In genomic region chr13:89766551-89766950, GRCm38 (mm10) we compare ENCODE assay signal across 24 mouse cellular contexts. TPM values are rescaled to one million over a fixed set of nuclear protein-coding genes. Genes with fewer than 3 reads are reported as not detected.
DNase-seq lines count a peak whose midpoint lies in the region; ATAC-seq and TF ChIP-seq lines count a peak whose summit lies in the region.
"Had no signal": no experiment of that assay in that cellular context is flagged by ENCODE, and none has a peak within 500 bp of the region (broad histone marks: within the 10 kb centered on the region; RNA-seq: fewer than 3 reads in every experiment).

No protein-coding gene starts in this region.

- ATAC-seq in granulocyte monocyte progenitor cell, adult 5-6 weeks (replicated peaks; ENCODE audit: poor library complexity, severe bottlenecking), result peak; percentile 33; the same call in 1 of the 2 replicates
- ATAC-seq in megakaryocyte progenitor cell, adult 5-6 weeks (replicated peaks; ENCODE audit: poor library complexity), result peak; percentile 41; the same call in 1 of the 2 replicates
- no peak for ATAC-seq in megakaryocyte, adult 5-6 weeks (ENCODE audit: poor library complexity, severe bottlenecking)
- ATAC-seq: forebrain, embryonic 14.5 days; forebrain, embryonic 16.5 days had no signal

- DNase-seq in 416B (ENCODE audit: low read depth) (peak; percentile 31), CH12.LX (ENCODE audit: extremely low read depth) (no peak)
- DNase-seq in left cerebral cortex, adult 8-10 months (ENCODE audit: low spot score in 2 of 2), result no peak
- no peak for DNase-seq in kidney, adult 8-10 months
- DNase-seq: adrenal gland, adult 8-10 months; adrenal gland, postnatal 14 days; adrenal gland, postnatal 36 days; cerebellum, adult 11-12 months; cerebellum, adult 2 months; cerebellum, adult 9-10 months; cerebellum, postnatal 10 days; cerebellum, postnatal 25 days; embryo, embryonic 11 days had no signal

- no peak overlapping the region for H3K9ac ChIP-seq in CH12.LX (ENCODE audit: insufficient read depth, low read depth)
- H3K9ac ChIP-seq: embryonic facial prominence, embryonic 13.5 days; embryonic facial prominence, embryonic 15.5 days; forebrain, embryonic 12.5 days had no signal

- H3K36me3 ChIP-seq in CH12.LX (replicated peaks in 1 of 2; ENCODE audit: control insufficient read depth in 1 of 2, insufficient read depth in 1 of 2, low read length in 1 of 2), result no peaks in the 10 kb centered on the region
- H3K36me3 ChIP-seq: embryonic facial prominence, embryonic 13.5 days; embryonic facial prominence, embryonic 15.5 days; forebrain, embryonic 10.5 days; forebrain, embryonic 12.5 days had no signal

- H3K4me2 ChIP-seq in CH12.LX (ENCODE audit: insufficient read depth, low read depth, poor library complexity, severe bottlenecking), result no peak overlapping the region
- H3K4me2 ChIP-seq: embryonic facial prominence, embryonic 13.5 days; embryonic facial prominence, embryonic 15.5 days; forebrain, embryonic 12.5 days had no signal

- TF ChIP-seq CTCF in CH12.LX (conservative IDR thresholded peaks at IDR 0.05 in 1 of 2, IDR thresholded peaks at IDR 0.05 in 1 of 2; ENCODE audit: low read depth in 2 of 2, low read length in 2 of 2), result no peak

- 0 out of 2 replicates have a peak, but pooled peaks have one; percentile 19 for TF ChIP-seq EP300 in CH12.LX (IDR thresholded peaks at IDR 0.05; ENCODE audit: low read length)

- no peak overlapping the region for H3K4me3 ChIP-seq in CH12.LX (replicated peaks in 1 of 3; ENCODE audit: low read depth in 2 of 3, low read length in 2 of 3, poor library complexity in 1 of 3)
- H3K4me3 ChIP-seq: embryonic facial prominence, embryonic 13.5 days; embryonic facial prominence, embryonic 15.5 days; erythroblast, embryonic 14.5 days; forebrain, embryonic 10.5 days; forebrain, embryonic 12.5 days had no signal

- no peaks in the 10 kb centered on the region for H3K79me2 ChIP-seq in CH12.LX (replicated peaks; ENCODE audit: control insufficient read depth, extremely low read depth, insufficient read depth, poor library complexity, severe bottlenecking)

- no peak for TF ChIP-seq RAD21 in CH12.LX (IDR thresholded peaks at IDR 0.05; ENCODE audit: low read depth, low read length)

- in situ Hi-C loops in CH12.LX (cut with MboI; ENCODE audit: low pct_ligation_motif_present, low pct_unique_long_range_greater_than_20kb, low sequenced_read_pairs), result no loop called here

- H3K9me3 ChIP-seq in CH12.LX (replicated peaks; ENCODE audit: low read length), result no peaks in the 10 kb centered on the region
- H3K9me3 ChIP-seq: embryonic facial prominence, embryonic 13.5 days; embryonic facial prominence, embryonic 15.5 days; forebrain, embryonic 12.5 days had no signal

- dilution Hi-C loops in CH12.LX (cut with MboI; ENCODE audit: extremely low pct_ligation_motif_present, extremely low pct_unique_long_range_greater_than_20kb, low sequenced_read_pairs), result no loop called here

- TF ChIP-seq POLR2A in CH12.LX (IDR thresholded peaks at IDR 0.05; ENCODE audit: low read depth, low read length), result no peak

- peaks cover 3 to 4% of the 10 kb centered on the region in 2 experiments; a peak in 2 of 4 replicates for H3K4me1 ChIP-seq in CH12.LX (ENCODE audit: control insufficient read depth in 1 of 2, insufficient read depth in 2 of 2)
- H3K4me1 ChIP-seq: embryonic facial prominence, embryonic 13.5 days; embryonic facial prominence, embryonic 15.5 days; forebrain, embryonic 10.5 days; forebrain, embryonic 12.5 days had no signal

- H3K27me3 ChIP-seq in CH12.LX (replicated peaks), result no peaks in the 10 kb centered on the region
- H3K27me3 ChIP-seq: embryonic facial prominence, embryonic 13.5 days; embryonic facial prominence, embryonic 15.5 days; forebrain, embryonic 12.5 days had no signal

- no peak overlapping the region for H3K27ac ChIP-seq in CH12.LX (ENCODE audit: insufficient read depth, low read depth)
- H3K27ac ChIP-seq: embryonic facial prominence, embryonic 13.5 days; embryonic facial prominence, embryonic 15.5 days; forebrain, embryonic 10.5 days; forebrain, embryonic 12.5 days had no signal

TF ChIP-seq in CH12.LX, 34 proteins besides CTCF, POLR2A, EP300 and RAD21:
- TF ChIP-seq BHLHE40 (IDR thresholded peaks at IDR 0.05; ENCODE audit: low read depth, low read length), result peak; percentile 63
- no peak for TF ChIP-seq MYC (IDR thresholded peaks at IDR 0.05; ENCODE audit: low read depth, low read length)

RNA-seq across cellular contexts. Expression of gene Vcan, which starts 24.2 kb away (rescaled TPM):
- total RNA-seq in CH12.LX (2012; rRNA removed), result 0.04 and 0.17 TPM in 2 replicates
- total RNA-seq in CH12.LX (2014; rRNA removed), result 0.07 and 0.12 TPM in 2 replicates
- polyA plus RNA-seq in CH12.LX (2012; ENCODE audit: insufficient read length, low read depth), result 0.23 and 0.63 TPM in 2 replicates
- 0.43 and 0.68 TPM in 2 replicates for total RNA-seq in granulocyte monocyte progenitor cell, adult 5-6 weeks (2014; fragmentation: Nextera tagmentation)
- 0.34 and 0.72 TPM in 2 replicates for total RNA-seq in granulocyte monocyte progenitor cell, adult 5-6 weeks (2017)
- total RNA-seq in megakaryocyte progenitor cell, adult 5-6 weeks (2015), result 0.68 and 1.2 TPM in 2 replicates
- 0.29 and 0.30 TPM in 2 replicates for total RNA-seq in megakaryocyte progenitor cell, adult 5-6 weeks (2017)
- total RNA-seq in left cerebral cortex, adult 8-10 months (2022), result 10 to 100 TPM; 13.6 to 16.1 (median 14.6) TPM
- 41.6 and 48.9 TPM in 2 replicates for total RNA-seq in megakaryocyte, adult 5-6 weeks (2015)
- 24.3 and 34.1 TPM in 2 replicates for total RNA-seq in megakaryocyte, adult 5-6 weeks (2017)
- total RNA-seq: MEL had no signal
- polyA plus RNA-seq: erythroblast, embryonic 14.5 days had no signal

Comparison
In these comparisons a context has a peak if more than half of its experiments do, and no peak if none do; other contexts are left out.
1. RNA of gene Vcan, which starts 24.2 kb away (total RNA-seq): 24.3 to 48.9 TPM in megakaryocyte, adult 5-6 weeks and 13.6 to 16.1 TPM in left cerebral cortex, adult 8-10 months; 0.29 to 1.2 TPM in megakaryocyte progenitor cell, adult 5-6 weeks, 0.34 to 0.72 TPM in granulocyte monocyte progenitor cell, adult 5-6 weeks and 0.04 to 0.17 TPM in CH12.LX; every median in the first group is over 4 times any median in the second.